Mouse (Mus musculus) cerebellum, adult 9-10 months (tissue): Measurements from ENCODE around the gene Fbxo42.

ENCODE experiments used
- DNase-seq: peaks from one replicate; pipeline ENCODE4 v3.0.0; 2022

Fbxo42 gene

GRCm38 (mm10) chr4:141178500-141178899 is 30.8 kb downstream of the Fbxo42 start:
- DNase-seq: no peak

GRCm38 (mm10) chr4:141180831-141181230 is 33.1 kb downstream of the Fbxo42 start:
- no peak for DNase-seq

- no peak for DNase-seq
Measured at GRCm38 (mm10) chr4:141181981-141182380, 34.3 kb downstream of the Fbxo42 start.

GRCm38 (mm10) chr4:141183932-141184331 is 36.2 kb downstream of the Fbxo42 start:
- DNase-seq: no peak

GRCm38 (mm10) chr4:141184426-141184825 is 36.7 kb downstream of the Fbxo42 start:
- no peak for DNase-seq

GRCm38 (mm10) chr4:141186923-141187836 is 39.5 kb downstream of the Fbxo42 start:
- no peak for DNase-seq

- no peak for DNase-seq
Measured at GRCm38 (mm10) chr4:141191294-141191693, 43.6 kb downstream of the Fbxo42 start.

- no peak for DNase-seq
Measured at GRCm38 (mm10) chr4:141194553-141194952, 46.8 kb downstream of the Fbxo42 start.

GRCm38 (mm10) chr4:141196981-141197685 is 49.4 kb downstream of the Fbxo42 start:
- no peak for DNase-seq

- DNase-seq: no peak
Measured at GRCm38 (mm10) chr4:141197686-141198035, 49.9 kb downstream of the Fbxo42 start.

GRCm38 (mm10) chr4:141200906-141201305 is 53.2 kb downstream of the Fbxo42 start:
- no peak for DNase-seq

GRCm38 (mm10) chr4:141202192-141202591 is 54.5 kb downstream of the Fbxo42 start:
- DNase-seq: no peak

- DNase-seq: no peak
Measured at GRCm38 (mm10) chr4:141204580-141205061, 56.9 kb downstream of the Fbxo42 start.

- DNase-seq: no peak
Measured at GRCm38 (mm10) chr4:141207081-141207480, 59.4 kb downstream of the Fbxo42 start.

GRCm38 (mm10) chr4:141210524-141211219 is 63.0 kb downstream of the Fbxo42 start:
- no peak for DNase-seq

- no peak for DNase-seq
Measured at GRCm38 (mm10) chr4:141211646-141212045, 63.9 kb downstream of the Fbxo42 start.

- no peak for DNase-seq
Measured at GRCm38 (mm10) chr4:141212892-141213291, 65.2 kb downstream of the Fbxo42 start.

- no peak for DNase-seq
Measured at GRCm38 (mm10) chr4:141213342-141213741, 65.6 kb downstream of the Fbxo42 start.

GRCm38 (mm10) chr4:141213770-141214336 is 66.1 kb downstream of the Fbxo42 start, which contains the start of gene Rsg1:
Gene Rsg1 (plus strand): TSS chr4:141213956.
- peak; percentile 95 for DNase-seq

GRCm38 (mm10) chr4:141214337-141214851 is 66.7 kb downstream of the Fbxo42 start:
- peak; percentile 55 for DNase-seq

GRCm38 (mm10) chr4:141219583-141220213 is 72.0 kb downstream of the Fbxo42 start:
- DNase-seq: no peak

- no peak for DNase-seq
Measured at GRCm38 (mm10) chr4:141221848-141222247, 74.1 kb downstream of the Fbxo42 start.
